Mouse (Mus musculus) liver, adult 2 months (tissue): ENCODE measurements around the gene Ppp3cb. TPM values are rescaled to one million over a fixed set of nuclear protein-coding genes. Genes with fewer than 3 reads are reported as not detected.

Experiments
- DNase-seq: peaks from one replicate; pipeline ENCODE4 v3.0.0-alpha.2; 2011; ENCODE audit warnings: low read depth, low spot score; ENCODE audit errors: extremely low read depth
- H3K27ac ChIP-seq: fragments of 200-500 bp; replicated peaks from 2 replicates; pipeline ENCODE4 v1.5.1; 2012; ENCODE audit warnings: low read depth, mild to moderate bottlenecking, control low read depth, inconsistent platforms, low read length; ENCODE audit not compliant: insufficient read depth
- H3K27me3 ChIP-seq: fragments of 200-500 bp; 2 replicates; pipeline ENCODE4 v1.6.1; 2012; ENCODE audit warnings: mild to moderate bottlenecking, moderate library complexity, low read length, inconsistent platforms; ENCODE audit not compliant: control insufficient read depth, insufficient read depth
- H3K36me3 ChIP-seq: fragments of 200-500 bp; 2 replicates; pipeline ENCODE4 v1.6.1; 2012; ENCODE audit warnings: low read length, inconsistent platforms; ENCODE audit not compliant: control insufficient read depth, insufficient read depth
- H3K4me1 ChIP-seq: fragments of 200-500 bp; 2 replicates; pipeline ENCODE4 v1.6.1; 2011; ENCODE audit warnings: low read length; ENCODE audit not compliant: control insufficient read depth, insufficient read depth
- H3K4me3 ChIP-seq: fragments of 200-500 bp; 2 replicates; pipeline ENCODE4 v1.5.1; 2011; ENCODE audit warnings: low read depth, mild to moderate bottlenecking, control low read depth, low read length, moderate library complexity; ENCODE audit not compliant: insufficient read depth
- H3K79me2 ChIP-seq: fragments of 200-500 bp; 2 replicates; pipeline ENCODE4 v1.6.1; 2012; ENCODE audit warnings: inconsistent platforms, mild to moderate bottlenecking, low read length, moderate library complexity; ENCODE audit not compliant: control insufficient read depth, insufficient read depth
- H3K9ac ChIP-seq: fragments of 200-500 bp; 2 replicates; pipeline ENCODE4 v1.6.1; 2012; ENCODE audit warnings: low read depth, mild to moderate bottlenecking, control low read depth, inconsistent platforms, low read length
- CTCF ChIP-seq: fragments of 200-500 bp; IDR thresholded peaks from 2 replicates; pipeline ENCODE4 v1.5.1; 2011; ENCODE audit warnings: low read depth, low read length, control low read depth
- POLR2A ChIP-seq: fragments of 200-500 bp; IDR thresholded peaks from 2 replicates; pipeline ENCODE4 v1.6.1; 2011; ENCODE audit warnings: low read length, control low read depth; ENCODE audit not compliant: insufficient read depth; ENCODE audit errors: extremely low read depth
- WGBS: fragments of 180-500 bp; shearing (Covaris S2); methylation state at CpG from one replicate; pipeline ENCODE4 v1.1.7; 2018; 5-methylcytosine and 5-hydroxymethylcytosine counted together
- polyA plus RNA-seq: library from polyadenylated mRNA; depleted of rRNA; stranded (reverse); fragments of >200 nt; gene quantifications from 2 replicates; pipeline ENCODE4 v1.2.3, GENCODE M21; 2012; rRNA removed
- total RNA-seq: library from RNA; depleted of rRNA; stranded (reverse); fragments of >200 nt; gene quantifications from 2 replicates; pipeline ENCODE4 v1.2.3, GENCODE M21; 2014; rRNA removed

Ppp3cb gene
- total and polyA plus RNA-seq, 2 experiments, result 4.4 to 23.0 TPM

DNA sequence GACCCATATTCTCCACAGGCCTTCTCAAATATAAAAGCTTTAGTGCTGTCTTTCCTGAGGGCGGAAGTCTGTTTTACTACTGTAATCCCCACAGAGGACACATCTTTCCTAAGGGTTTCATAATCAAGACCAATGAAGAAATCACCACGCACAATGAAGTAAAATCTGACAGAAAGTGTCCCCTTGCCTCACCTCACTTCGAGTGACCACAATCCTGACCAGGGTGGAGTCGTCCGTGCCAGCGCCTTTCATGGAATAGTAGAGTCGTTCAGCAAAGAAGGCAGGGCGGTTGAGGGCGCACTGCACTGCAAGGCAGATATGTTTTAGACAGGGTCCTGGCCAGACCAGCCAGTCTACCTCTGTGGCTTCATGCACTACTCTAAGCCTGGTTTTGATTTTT is 88.0 kb downstream of the Ppp3cb start:
- Histone ChIP-seq H3K27me3 (no peaks in the 10 kb centered on the region), H3K27ac (no peak overlapping the region), H3K79me2 (no peaks in the 10 kb centered on the region), H3K36me3 (peaks cover 66% of the 10 kb centered on the region), H3K4me1 (no peaks in the 10 kb centered on the region), H3K9ac (no peak overlapping the region), H3K4me3 (no peak overlapping the region)
- TF ChIP-seq POLR2A (no peak), CTCF (no peak)
- WGBS, result 96% methylated on average over 9 of the region's 9 CpGs
- DNase-seq, result no peak

DNA sequence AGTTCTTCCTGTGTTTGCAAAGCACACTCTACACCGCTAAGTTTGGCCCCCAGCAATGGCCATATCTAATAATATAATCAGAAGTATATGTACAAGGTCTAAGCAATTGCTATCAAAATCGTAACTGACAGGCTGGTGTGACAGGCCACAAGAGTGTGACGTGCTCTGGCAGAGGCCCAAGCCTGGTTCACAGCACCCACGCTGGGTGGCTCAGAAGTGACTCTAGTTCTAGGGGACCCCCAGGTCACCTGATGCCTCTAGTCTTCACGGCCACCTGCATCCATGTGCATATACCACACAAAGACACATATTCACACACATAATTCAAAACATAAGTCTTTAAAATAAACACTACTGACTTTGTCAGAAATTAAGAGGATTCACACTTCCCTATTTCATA is 93.4 kb downstream of the Ppp3cb start:
- DNase-seq, result no peak
- H3K4me3 ChIP-seq, result no peak overlapping the region
- peaks cover 16% of the 10 kb centered on the region for H3K36me3 ChIP-seq
- no peak for TF ChIP-seq POLR2A
- H3K79me2 ChIP-seq, result no peaks in the 10 kb centered on the region
- H3K4me1 ChIP-seq, result no peaks in the 10 kb centered on the region
- H3K27me3 ChIP-seq, result no peaks in the 10 kb centered on the region
- 96% methylated on average over 5 of the region's 5 CpGs for WGBS
- H3K9ac ChIP-seq, result no peak overlapping the region
- no peak overlapping the region for H3K27ac ChIP-seq

DNA sequence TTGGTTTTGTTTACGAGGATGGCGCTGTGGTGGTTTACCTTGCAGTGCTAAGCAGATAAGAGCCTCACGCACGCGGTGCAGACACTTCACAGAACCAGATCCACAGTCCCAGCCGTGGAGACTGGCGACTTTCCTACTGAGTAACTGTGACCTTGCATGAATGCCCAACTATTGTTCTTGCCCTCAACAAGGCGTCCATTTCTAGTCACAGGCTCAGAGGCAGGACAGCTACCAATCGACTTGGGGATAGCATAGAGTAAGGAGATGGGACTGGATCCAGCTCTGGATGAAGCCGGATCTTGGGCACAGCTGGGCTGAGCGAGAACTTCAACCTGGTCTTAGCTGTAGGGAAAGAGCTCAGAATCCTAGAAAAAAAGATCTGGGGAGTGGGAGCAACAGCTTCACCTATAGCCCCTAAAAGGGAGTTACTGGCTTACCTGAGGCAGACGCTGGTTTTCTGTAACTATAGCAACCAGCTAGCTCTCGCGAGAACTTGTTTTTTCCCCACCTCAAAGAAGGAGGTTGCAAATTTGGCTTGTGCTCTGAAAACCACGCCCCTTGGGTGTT is 94.5 kb downstream of the Ppp3cb start, which contains the start of gene Cfap70:
Cfap70 (minus strand) TSS at position 462 of the 567 bp plus-strand sequence.
- 1% methylated on average over 15 of the region's 15 CpGs for WGBS
- Histone ChIP-seq H3K9ac (peak within 1 kb of the TSS; percentile 33), H3K27ac (no peak within 1 kb of the TSS)

DNA sequence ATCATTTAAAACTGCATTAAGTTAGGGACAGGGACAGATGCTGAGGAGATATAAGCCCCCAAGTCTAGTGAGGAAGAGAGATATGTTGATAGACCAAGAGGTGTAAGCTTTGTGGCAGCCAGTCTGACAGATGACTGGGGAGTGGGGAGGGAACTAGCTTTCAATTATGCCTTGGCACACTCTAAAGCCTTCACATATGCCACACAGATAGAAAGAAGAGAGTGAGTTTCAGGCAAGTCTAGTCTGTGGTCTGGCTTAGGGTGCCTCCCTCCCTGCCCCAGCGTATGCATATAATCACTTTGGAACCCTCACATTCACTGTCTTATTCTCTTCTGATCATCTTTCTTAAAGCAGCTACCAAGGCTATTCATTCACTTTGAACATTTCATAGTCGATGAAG is 95.1 kb downstream of the Ppp3cb start:
- TF ChIP-seq CTCF (no peak), POLR2A (no peak)
- H3K79me2 ChIP-seq, result no peaks in the 10 kb centered on the region
- no peak for DNase-seq
- no peaks in the 10 kb centered on the region for H3K27me3 ChIP-seq
- H3K4me1 ChIP-seq, result no peaks in the 10 kb centered on the region
- 0 out of 2 replicates have a peak overlapping the region, but pooled peaks have one; percentile 45 for H3K4me3 ChIP-seq
- H3K27ac ChIP-seq, result no peak overlapping the region
- WGBS, result 15% methylated on average over 2 of the region's 2 CpGs
- H3K9ac ChIP-seq, result peak overlapping the region; percentile 33; the same call in 1 of the 2 replicates
- H3K36me3 ChIP-seq, result peaks cover 10% of the 10 kb centered on the region

More for the DNA sequence above, 94.5 kb downstream of the Ppp3cb start, which contains the start of gene Cfap70:
- peak within 1 kb of the TSS; percentile 45 for H3K4me3 ChIP-seq
- no peaks in the 10 kb centered on the region for H3K4me1 ChIP-seq
- TF ChIP-seq CTCF (no peak), POLR2A (no peak)
- DNase-seq, result peak; percentile 85
- peaks cover 13% of the 10 kb centered on the region for H3K36me3 ChIP-seq
- H3K27me3 ChIP-seq, result no peaks in the 10 kb centered on the region
- no peaks in the 10 kb centered on the region for H3K79me2 ChIP-seq

Other genes starting within 250 kb of the Ppp3cb start
- gene Ecd, start 198.5 kb downstream of the Ppp3cb start, total RNA-seq, result 16.7 and 17.5 TPM in 2 replicates
- 13.6 and 14.9 TPM in 2 replicates for gene Ecd, start 198.5 kb downstream of the Ppp3cb start, polyA plus RNA-seq
- gene Fam149b, start 198.4 kb downstream of the Ppp3cb start, total RNA-seq, result 20.8 and 24.8 TPM in 2 replicates
- gene Fam149b, start 198.4 kb downstream of the Ppp3cb start, polyA plus RNA-seq, result 14.6 and 17.5 TPM in 2 replicates
- gene Dnajc9, start 157.7 kb downstream of the Ppp3cb start, total RNA-seq, result 6.6 and 7.9 TPM in 2 replicates
- 4.6 and 5.7 TPM in 2 replicates for gene Dnajc9, start 157.7 kb downstream of the Ppp3cb start, polyA plus RNA-seq
- gene Mrps16, start 152.9 kb downstream of the Ppp3cb start, total RNA-seq, result 24.9 and 29.4 TPM in 2 replicates
- gene Mrps16, start 152.9 kb downstream of the Ppp3cb start, polyA plus RNA-seq, result 26.7 and 29.2 TPM in 2 replicates
- gene Cfap70, start 94.3 kb downstream of the Ppp3cb start, total RNA-seq, result under 0.01 TPM in 1 of 2 replicates, not detected in the other
- not detected in 2 replicates for gene Cfap70, start 94.3 kb downstream of the Ppp3cb start, polyA plus RNA-seq
- gene Anxa7, start 66.4 kb downstream of the Ppp3cb start, total RNA-seq, result 92.6 and 103 TPM in 2 replicates
- gene Anxa7, start 66.4 kb downstream of the Ppp3cb start, polyA plus RNA-seq, result 42.8 and 59.6 TPM in 2 replicates
- 0.18 and 0.20 TPM in 2 replicates for gene Mss51, start 49.7 kb downstream of the Ppp3cb start, total RNA-seq
- gene Mss51, start 49.7 kb downstream of the Ppp3cb start, polyA plus RNA-seq, result 0.10 and 0.16 TPM in 2 replicates
- 2.9 and 3.0 TPM in 2 replicates for gene Usp54, start 94.5 kb upstream of the Ppp3cb start, total RNA-seq
- 1.0 and 1.3 TPM in 2 replicates for gene Usp54, start 94.5 kb upstream of the Ppp3cb start, polyA plus RNA-seq
- gene Myoz1, start 110.0 kb upstream of the Ppp3cb start, total RNA-seq, result 0.46 TPM in 1 of 2 replicates, not detected in the other
- not detected in 2 replicates for gene Myoz1, start 110.0 kb upstream of the Ppp3cb start, polyA plus RNA-seq
- gene Synpo2l, start 121.8 kb upstream of the Ppp3cb start, total RNA-seq, result 0.09 TPM in 1 of 2 replicates, not detected in the other
- gene Synpo2l, start 121.8 kb upstream of the Ppp3cb start, polyA plus RNA-seq, result 0.10 TPM in 1 of 2 replicates, not detected in the other
- gene Sec24c, start 127.7 kb upstream of the Ppp3cb start, total RNA-seq, result 52.7 and 57.8 TPM in 2 replicates
- gene Sec24c, start 127.7 kb upstream of the Ppp3cb start, polyA plus RNA-seq, result 127 and 183 TPM in 2 replicates
- gene Fut11, start 148.4 kb upstream of the Ppp3cb start, total RNA-seq, result 3.3 and 3.7 TPM in 2 replicates
- gene Fut11, start 148.4 kb upstream of the Ppp3cb start, polyA plus RNA-seq, result 2.5 and 3.8 TPM in 2 replicates
- 92.7 and 112 TPM in 2 replicates for gene Chchd1, start 156.4 kb upstream of the Ppp3cb start, total RNA-seq
- 23.8 and 31.0 TPM in 2 replicates for gene Chchd1, start 156.4 kb upstream of the Ppp3cb start, polyA plus RNA-seq
- gene Zswim8, start 161.0 kb upstream of the Ppp3cb start, total RNA-seq, result 11.4 and 19.6 TPM in 2 replicates
- 58.6 and 95.0 TPM in 2 replicates for gene Zswim8, start 161.0 kb upstream of the Ppp3cb start, polyA plus RNA-seq
- gene Ndst2, start 188.0 kb upstream of the Ppp3cb start, total RNA-seq, result 10.8 and 13.2 TPM in 2 replicates
- 22.8 and 33.2 TPM in 2 replicates for gene Ndst2, start 188.0 kb upstream of the Ppp3cb start, polyA plus RNA-seq
- gene Camk2g, start 247.5 kb upstream of the Ppp3cb start, total RNA-seq, result 7.9 and 9.9 TPM in 2 replicates
- 5.0 and 7.9 TPM in 2 replicates for gene Camk2g, start 247.5 kb upstream of the Ppp3cb start, polyA plus RNA-seq